Mouse (Mus musculus) megakaryocyte, embryonic 14.5 days (primary cell): ENCODE data around the gene Fxyd4.

ENCODE experiments used
- FLI1 ChIP-seq: IDR thresholded peaks from 2 replicates; pipeline ENCODE4 v1.6.1; 2012; ENCODE audit warnings: low read length, inconsistent platforms, mixed read lengths
- GATA1 ChIP-seq: IDR thresholded peaks from 3 replicates; pipeline ENCODE4 v1.6.1; 2012; ENCODE audit warnings: mixed read lengths, low read length, inconsistent platforms, borderline replicate concordance

- TF ChIP-seq GATA1 (no peak), FLI1 (no peak)
Measured at GRCm38 (mm10) chr6:117943899-117944298, 6.4 kb upstream of the Fxyd4 start.
